Mouse (Mus musculus) testis, adult 2 months (tissue): Measurements from ENCODE around the gene Cd200r3. TPM values are rescaled to one million over a fixed set of nuclear protein-coding genes. Genes with fewer than 3 reads are reported as not detected.

Experiments
- H3K27ac ChIP-seq: fragments of 200-500 bp; 2 replicates; pipeline ENCODE4 v1.5.1; 2012; ENCODE audit warnings: low read depth, low read length; ENCODE audit not compliant: control insufficient read depth, insufficient read depth
- H3K27me3 ChIP-seq: fragments of 200-500 bp; 2 replicates; pipeline ENCODE4 v1.6.1; 2012; ENCODE audit warnings: mild to moderate bottlenecking, low read length, moderate library complexity; ENCODE audit not compliant: control insufficient read depth, insufficient read depth
- H3K36me3 ChIP-seq: fragments of 200-500 bp; 2 replicates; pipeline ENCODE4 v1.6.1; 2012; ENCODE audit warnings: mild to moderate bottlenecking, low read length; ENCODE audit not compliant: control insufficient read depth, insufficient read depth
- H3K4me1 ChIP-seq: fragments of 200-500 bp; 2 replicates; pipeline ENCODE4 v1.6.1; 2012; ENCODE audit warnings: low read length; ENCODE audit not compliant: control insufficient read depth, insufficient read depth
- H3K4me3 ChIP-seq: fragments of 200-500 bp; 2 replicates; pipeline ENCODE4 v1.5.1; 2012; ENCODE audit warnings: low read depth, mild to moderate bottlenecking, low read length, moderate library complexity, mixed read lengths; ENCODE audit not compliant: control insufficient read depth
- CTCF ChIP-seq: fragments of 200-500 bp; IDR thresholded peaks from 2 replicates; pipeline ENCODE4 v1.5.1; 2012; ENCODE audit warnings: low read depth, mild to moderate bottlenecking, inconsistent platforms, low read length, moderate library complexity; ENCODE audit not compliant: control insufficient read depth, insufficient read depth, insufficient replicate concordance
- POLR2A ChIP-seq: fragments of 200-500 bp; IDR thresholded peaks from 2 replicates; pipeline ENCODE4 v1.6.1; 2012; ENCODE audit warnings: low read depth, mild to moderate bottlenecking, inconsistent platforms, low read length, moderate library complexity; ENCODE audit not compliant: control insufficient read depth
- polyA plus RNA-seq: library from polyadenylated mRNA; depleted of rRNA; stranded (reverse); fragments of >200 nt; gene quantifications from 2 replicates; pipeline ENCODE4 v1.2.3, GENCODE M21; 2012

Gene Cd200r3
- polyA plus RNA-seq, 1 experiment = 0.74 TPM

- no peaks in the 10 kb centered on the region for H3K36me3 ChIP-seq
- TF ChIP-seq POLR2A (no peak), CTCF (no peak)
Measured at GRCm38 (mm10) chr16:45006971-45007370, 63.5 kb downstream of the Cd200r3 start.

GRCm38 (mm10) chr16:45007807-45008206, 64.3 kb downstream of the Cd200r3 start:
- no peak overlapping the region for H3K4me3 ChIP-seq
- H3K36me3 ChIP-seq = no peaks in the 10 kb centered on the region
- H3K27me3 ChIP-seq = no peaks in the 10 kb centered on the region
- no peaks in the 10 kb centered on the region for H3K4me1 ChIP-seq
- no peak for TF ChIP-seq POLR2A
- TF ChIP-seq CTCF = no peak
- H3K27ac ChIP-seq = no peak overlapping the region

More at GRCm38 (mm10) chr16:45006971-45007370, 63.5 kb downstream of the Cd200r3 start:
- Histone ChIP-seq H3K27ac (no peak overlapping the region), H3K27me3 (no peaks in the 10 kb centered on the region), H3K4me3 (no peak overlapping the region), H3K4me1 (no peaks in the 10 kb centered on the region)

- Histone ChIP-seq H3K4me3 (no peak overlapping the region), H3K27ac (no peak overlapping the region), H3K27me3 (no peaks in the 10 kb centered on the region), H3K4me1 (no peaks in the 10 kb centered on the region), H3K36me3 (no peaks in the 10 kb centered on the region)
- TF ChIP-seq CTCF = no peak
- no peak for TF ChIP-seq POLR2A
Measured at GRCm38 (mm10) chr16:45009634-45010033, 66.2 kb downstream of the Cd200r3 start.

- Histone ChIP-seq H3K27ac (no peak overlapping the region), H3K4me3 (no peak overlapping the region), H3K27me3 (no peaks in the 10 kb centered on the region), H3K4me1 (no peaks in the 10 kb centered on the region), H3K36me3 (no peaks in the 10 kb centered on the region)
- TF ChIP-seq CTCF (no peak), POLR2A (no peak)
Measured at GRCm38 (mm10) chr16:45015591-45015990, 72.1 kb downstream of the Cd200r3 start.

GRCm38 (mm10) chr16:45016488-45016887, 73.0 kb downstream of the Cd200r3 start:
- no peaks in the 10 kb centered on the region for H3K36me3 ChIP-seq
- H3K4me1 ChIP-seq = no peaks in the 10 kb centered on the region
- H3K27ac ChIP-seq = no peak overlapping the region
- TF ChIP-seq POLR2A = no peak
- no peak for TF ChIP-seq CTCF
- no peaks in the 10 kb centered on the region for H3K27me3 ChIP-seq
- no peak overlapping the region for H3K4me3 ChIP-seq

GRCm38 (mm10) chr16:45018868-45019267, 75.4 kb downstream of the Cd200r3 start:
- TF ChIP-seq POLR2A (no peak), CTCF (no peak)
- no peak overlapping the region for H3K27ac ChIP-seq
- no peaks in the 10 kb centered on the region for H3K36me3 ChIP-seq
- H3K4me1 ChIP-seq = no peaks in the 10 kb centered on the region
- H3K27me3 ChIP-seq = no peaks in the 10 kb centered on the region
- H3K4me3 ChIP-seq = no peak overlapping the region

GRCm38 (mm10) chr16:45020055-45020454, 76.6 kb downstream of the Cd200r3 start:
- no peaks in the 10 kb centered on the region for H3K36me3 ChIP-seq
- TF ChIP-seq POLR2A (no peak), CTCF (no peak)

GRCm38 (mm10) chr16:45020669-45021309, 77.3 kb downstream of the Cd200r3 start:
- H3K27ac ChIP-seq = no peak overlapping the region
- H3K27me3 ChIP-seq = no peaks in the 10 kb centered on the region
- H3K36me3 ChIP-seq = no peaks in the 10 kb centered on the region
- H3K4me1 ChIP-seq = no peaks in the 10 kb centered on the region
- TF ChIP-seq CTCF (no peak), POLR2A (no peak)
- no peak overlapping the region for H3K4me3 ChIP-seq

More at GRCm38 (mm10) chr16:45020055-45020454, 76.6 kb downstream of the Cd200r3 start:
- H3K4me3 ChIP-seq = no peak overlapping the region
- H3K27me3 ChIP-seq = no peaks in the 10 kb centered on the region
- no peaks in the 10 kb centered on the region for H3K4me1 ChIP-seq
- H3K27ac ChIP-seq = no peak overlapping the region

GRCm38 (mm10) chr16:45021443-45021842, 78.0 kb downstream of the Cd200r3 start:
- H3K27me3 ChIP-seq = no peaks in the 10 kb centered on the region
- no peaks in the 10 kb centered on the region for H3K4me1 ChIP-seq
- TF ChIP-seq CTCF = no peak
- TF ChIP-seq POLR2A = no peak
- no peak overlapping the region for H3K4me3 ChIP-seq
- H3K36me3 ChIP-seq = no peaks in the 10 kb centered on the region
- no peak overlapping the region for H3K27ac ChIP-seq
